Mouse (Mus musculus): ENCODE measurements around the gene Tob2.

GRCm38 (mm10) chr15:81846755-81847154 is 11.8 kb downstream of the Tob2 start:
- TF ChIP-seq CEBPB (IDR thresholded peaks at IDR 0.05; ENCODE audit: insufficient read depth, poor library complexity, severe bottlenecking) (no peak), POLR2A (IDR thresholded peaks at IDR 0.05; ENCODE audit: insufficient read length, low read depth) (no peak), TCF3 (IDR thresholded peaks at IDR 0.05; ENCODE audit: insufficient read length, low read depth) (no peak)
